Mouse (Mus musculus): ENCODE results near the gene Ywhag. TPM values are rescaled to one million over a fixed set of nuclear protein-coding genes. Genes with fewer than 3 reads are reported as not detected.

Gene Ywhag
- polyA plus RNA-seq, 1 experiment from 2014 or later, result 221 TPM

Other genes with a start within 250 kb of the Ywhag start
- gene Tmem120a, start 190.2 kb downstream of the Ywhag start, polyA plus RNA-seq (2016; fragmentation: Nextera tagmentation; extraction: Ambion mirVana), result 50.4 and 53.1 TPM in 2 replicates
- 0.23 and 0.47 TPM in 2 replicates for gene Styxl1, start 156.2 kb downstream of the Ywhag start, polyA plus RNA-seq (2016; fragmentation: Nextera tagmentation; extraction: Ambion mirVana)
- 487 and 498 TPM in 2 replicates for gene Mdh2, start 156.1 kb downstream of the Ywhag start, polyA plus RNA-seq (2016; fragmentation: Nextera tagmentation; extraction: Ambion mirVana)
- gene Srrm3, start 127.7 kb downstream of the Ywhag start, polyA plus RNA-seq (2016; fragmentation: Nextera tagmentation; extraction: Ambion mirVana), result 3.6 and 8.9 TPM in 2 replicates
- 67.9 and 74.8 TPM in 2 replicates for gene Hspb1, start 46.7 kb downstream of the Ywhag start, polyA plus RNA-seq (2016; fragmentation: Nextera tagmentation; extraction: Ambion mirVana)
- gene Ssc4d, start 39.9 kb upstream of the Ywhag start, polyA plus RNA-seq (2016; fragmentation: Nextera tagmentation; extraction: Ambion mirVana), result 4.7 and 5.1 TPM in 2 replicates
- gene Zp3, start 45.5 kb upstream of the Ywhag start, polyA plus RNA-seq (2016; fragmentation: Nextera tagmentation; extraction: Ambion mirVana), result 0.12 TPM in 1 of 2 replicates, not detected in the other
- gene Dtx2, start 60.2 kb upstream of the Ywhag start, polyA plus RNA-seq (2016; fragmentation: Nextera tagmentation; extraction: Ambion mirVana), result 33.8 and 38.9 TPM in 2 replicates
- 0.18 and 0.91 TPM in 2 replicates for gene Upk3b, start 103.9 kb upstream of the Ywhag start, polyA plus RNA-seq (2016; fragmentation: Nextera tagmentation; extraction: Ambion mirVana)
- gene Upk3bl, start 119.9 kb upstream of the Ywhag start, polyA plus RNA-seq (2016; fragmentation: Nextera tagmentation; extraction: Ambion mirVana), result 8.7 and 9.8 TPM in 2 replicates
- 13.1 and 13.7 TPM in 2 replicates for gene Rasa4, start 149.3 kb upstream of the Ywhag start, polyA plus RNA-seq (2016; fragmentation: Nextera tagmentation; extraction: Ambion mirVana)
- gene Polr2j, start 182.0 kb upstream of the Ywhag start, polyA plus RNA-seq (2016; fragmentation: Nextera tagmentation; extraction: Ambion mirVana), result 230 and 234 TPM in 2 replicates
- 49.1 and 50.0 TPM in 2 replicates for gene Lrwd1, start 201.5 kb upstream of the Ywhag start, polyA plus RNA-seq (2016; fragmentation: Nextera tagmentation; extraction: Ambion mirVana)
- 28.4 and 29.5 TPM in 2 replicates for gene Alkbh4, start 201.5 kb upstream of the Ywhag start, polyA plus RNA-seq (2016; fragmentation: Nextera tagmentation; extraction: Ambion mirVana)
- gene Orai2, start 236.1 kb upstream of the Ywhag start, polyA plus RNA-seq (2016; fragmentation: Nextera tagmentation; extraction: Ambion mirVana), result 12.6 and 13.1 TPM in 2 replicates